Mouse (Mus musculus) kidney, postnatal 10 days (tissue): Measurements from ENCODE around the gene Slc10a2.
"Not testable (repeated sequence)": the region's sequence is repeated elsewhere in the genome, so short reads cannot be mapped to it uniquely, and the experiment has no call there.

ENCODE experiments used
- DNase-seq: peaks from one replicate; pipeline ENCODE4 v3.0.0; 2021; ENCODE audit warnings: mixed read lengths

Slc10a2 gene

GRCm38 (mm10) chr8:5105186-5105585 is at the start of gene Slc10a2:
Slc10a2 (minus strand) TSS chr8:5105351.
- DNase-seq = no peak

- no peak for DNase-seq
Observed at GRCm38 (mm10) chr8:5129322-5129829, 24.2 kb upstream of the Slc10a2 start.

DNA sequence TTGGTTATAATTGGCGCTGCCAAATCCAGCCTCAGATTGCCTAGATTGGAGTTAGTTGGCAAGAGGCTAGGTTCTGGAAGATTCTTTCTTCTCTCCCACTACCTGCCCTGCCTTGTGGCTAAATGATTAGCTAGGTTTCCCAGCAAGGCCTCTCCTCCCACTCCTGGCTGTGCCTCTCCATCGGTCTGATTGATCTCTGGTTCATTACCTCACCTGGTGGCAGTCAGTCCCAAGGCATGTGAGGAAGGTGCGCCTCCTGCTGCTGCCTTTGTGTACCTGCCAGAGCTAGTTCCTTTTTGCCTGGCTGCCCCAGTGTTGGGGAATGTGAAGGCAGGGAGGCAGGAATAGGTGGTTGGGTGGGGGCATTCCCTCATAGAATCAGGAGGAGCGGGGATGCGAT is 1.7 kb upstream of the Slc10a2 start:
- peak; percentile 48 for DNase-seq

GRCm38 (mm10) chr8:5095392-5095791 is 9.8 kb downstream of the Slc10a2 start:
- no peak for DNase-seq

GRCm38 (mm10) chr8:5093991-5094390 is 11.2 kb downstream of the Slc10a2 start:
- DNase-seq = not testable (repeated sequence)

- DNase-seq = no peak
Observed at GRCm38 (mm10) chr8:5073654-5074293, 31.4 kb downstream of the Slc10a2 start.

- DNase-seq = no peak
Observed at GRCm38 (mm10) chr8:5058888-5059287, 46.3 kb downstream of the Slc10a2 start.

DNA sequence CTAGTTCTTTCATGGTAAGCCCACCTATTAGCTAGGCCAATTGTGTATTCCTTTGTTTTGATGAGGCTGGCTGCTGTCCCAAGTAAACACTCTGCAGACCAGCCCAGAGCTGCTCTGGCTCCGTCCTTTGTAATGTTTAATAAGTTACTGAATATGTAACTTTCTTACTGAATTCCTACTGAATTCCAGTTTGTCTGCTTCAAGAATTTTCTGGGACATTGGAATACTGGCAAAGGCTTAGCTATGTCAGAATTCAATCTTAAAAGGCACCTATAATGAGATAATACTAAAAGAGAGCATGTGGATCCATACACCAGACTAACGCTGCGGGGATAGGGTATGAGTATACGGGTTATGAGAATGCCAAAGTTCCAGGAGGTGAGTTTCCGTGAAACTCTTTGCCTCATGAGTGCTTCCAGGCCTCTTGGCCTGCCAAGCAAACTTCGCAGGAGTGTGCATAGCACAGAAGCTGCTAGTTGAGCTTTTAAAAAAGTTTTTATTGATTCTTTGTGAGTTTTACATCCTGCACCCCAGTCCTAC is 60.7 kb downstream of the Slc10a2 start:
- DNase-seq = peak; percentile 5

- no peak for DNase-seq
Observed at GRCm38 (mm10) chr8:5038811-5039561, 66.2 kb downstream of the Slc10a2 start.
